Mouse (Mus musculus): Measurements from ENCODE around the gene Phyh.
"Not testable (repeated sequence)": the region's sequence is repeated elsewhere in the genome, so short reads cannot be mapped to it uniquely, and the experiment has no call there.

Gene Phyh

DNA sequence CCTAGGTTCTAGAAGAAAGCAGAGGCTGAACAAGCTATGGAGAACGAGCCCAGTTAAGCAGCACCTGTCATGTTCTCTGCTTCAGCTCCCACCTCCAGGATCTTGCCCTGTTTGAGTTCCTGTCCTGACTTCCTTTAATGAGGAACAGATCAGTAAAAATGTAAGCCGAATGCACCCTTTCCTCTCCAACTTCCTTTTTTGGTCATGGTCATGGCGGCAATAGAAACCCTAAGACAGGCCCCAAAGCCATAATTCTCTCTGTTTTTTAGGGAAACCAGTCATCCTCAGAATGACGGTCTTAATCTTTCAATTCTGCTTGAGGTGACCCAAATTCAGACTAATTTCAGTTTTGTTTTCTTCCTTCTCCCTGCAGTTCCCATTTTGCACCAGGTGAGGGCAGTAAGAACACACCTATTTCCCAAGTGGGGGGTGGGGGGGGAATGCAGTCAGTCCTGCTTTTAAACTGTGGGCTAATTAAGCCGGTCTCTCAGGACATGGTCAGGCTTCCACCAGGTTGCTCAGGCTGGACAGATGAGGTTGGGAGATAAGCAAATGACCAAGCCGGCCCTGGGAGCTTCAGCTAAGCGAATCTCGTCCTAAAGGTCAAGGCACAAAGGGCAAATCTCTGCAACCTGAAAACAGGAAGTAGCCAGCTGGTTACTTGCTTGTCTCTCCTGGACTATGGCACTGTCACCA, 1.3 kb upstream of the Phyh start:
- DNase-seq (ENCODE audit: inconsistent ontology term) = peak; percentile 85

- no peak for DNase-seq (ENCODE audit: inconsistent ontology term)
Measured at GRCm38 (mm10) chr2:4921019-4921418, 2.2 kb downstream of the Phyh start.

GRCm38 (mm10) chr2:4922476-4923164, 3.8 kb downstream of the Phyh start:
- DNase-seq (ENCODE audit: inconsistent ontology term) = peak; percentile 4

DNA sequence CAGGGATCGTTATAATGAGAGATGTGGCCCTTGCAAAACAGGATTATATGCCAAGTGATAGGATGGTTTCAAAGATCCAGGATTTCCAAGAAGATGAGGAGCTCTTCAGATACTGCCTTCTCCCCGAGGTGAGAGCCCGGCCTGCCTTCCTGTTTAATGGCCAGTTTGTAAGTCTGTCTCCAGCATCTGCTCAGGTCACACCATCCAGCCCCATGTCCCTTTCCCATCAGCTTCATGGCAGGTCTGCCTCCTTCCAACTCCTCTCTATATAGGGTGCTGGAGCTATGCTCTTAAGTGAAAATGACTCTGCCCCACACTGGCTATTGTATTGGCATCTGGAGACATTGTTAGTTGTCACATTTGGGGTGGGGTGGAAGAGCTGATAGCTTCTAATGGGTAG, 8.6 kb downstream of the Phyh start:
- no peak for DNase-seq (ENCODE audit: inconsistent ontology term)

DNA sequence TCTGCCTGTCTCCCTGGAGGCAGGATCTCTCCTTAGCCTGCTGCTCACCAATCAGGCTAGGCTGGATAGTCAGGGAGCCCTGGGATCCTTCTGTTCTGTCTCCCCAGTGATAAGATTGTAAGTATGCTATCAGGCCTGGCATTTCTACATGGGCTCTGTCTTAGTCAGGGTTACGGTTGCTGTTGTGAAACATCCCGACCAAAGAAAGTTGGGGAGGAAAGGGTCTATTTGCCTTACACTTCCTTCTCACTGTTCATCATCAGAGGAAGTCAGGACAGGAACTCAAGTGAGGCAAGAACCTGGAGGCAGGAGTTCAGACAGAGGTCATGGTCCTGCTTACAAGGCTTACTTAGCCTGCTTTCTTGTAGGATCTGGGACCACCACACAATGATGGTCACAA, 10.4 kb downstream of the Phyh start:
- no peak for DNase-seq (ENCODE audit: inconsistent ontology term)

DNA sequence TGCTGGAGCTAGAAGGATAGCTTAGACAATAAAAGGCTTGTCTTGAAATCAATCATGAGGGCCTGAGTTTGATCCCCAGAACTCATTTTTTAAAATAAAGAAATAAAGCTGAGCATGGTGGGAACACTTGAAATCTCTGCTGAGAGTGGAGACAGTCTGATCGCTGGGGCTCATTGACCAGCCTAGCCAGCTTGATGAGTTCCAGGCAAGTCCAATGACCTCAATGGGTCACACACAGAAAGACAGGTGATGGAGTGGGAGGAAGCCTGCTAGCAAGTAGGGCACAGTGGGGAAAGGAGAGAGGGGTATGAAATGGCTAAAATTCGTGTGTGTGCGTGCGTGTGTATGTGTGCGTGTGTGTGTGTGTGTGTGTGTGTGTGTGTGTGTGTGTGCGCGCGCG, 15.7 kb downstream of the Phyh start:
- DNase-seq (ENCODE audit: inconsistent ontology term) = no peak

DNA sequence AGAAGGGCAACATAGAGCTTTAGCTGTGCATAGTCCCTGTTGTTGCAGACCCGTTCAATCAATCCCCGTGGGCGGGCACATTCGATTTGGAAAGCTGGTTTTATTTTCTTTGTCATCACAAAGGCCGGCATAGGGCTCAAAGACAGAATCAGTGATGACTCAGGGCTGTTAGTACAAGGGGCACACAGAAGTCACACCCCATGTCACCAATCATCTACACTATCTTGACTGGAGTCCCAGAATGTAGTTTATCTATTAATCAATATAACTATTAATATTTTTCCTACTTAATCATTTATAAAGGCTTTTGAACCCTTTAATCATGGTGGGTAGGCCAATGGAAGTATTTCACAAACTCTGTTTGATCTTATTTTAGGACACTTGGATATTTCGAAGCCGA, 19.1 kb downstream of the Phyh start:
- no peak for DNase-seq (ENCODE audit: inconsistent ontology term)

DNA sequence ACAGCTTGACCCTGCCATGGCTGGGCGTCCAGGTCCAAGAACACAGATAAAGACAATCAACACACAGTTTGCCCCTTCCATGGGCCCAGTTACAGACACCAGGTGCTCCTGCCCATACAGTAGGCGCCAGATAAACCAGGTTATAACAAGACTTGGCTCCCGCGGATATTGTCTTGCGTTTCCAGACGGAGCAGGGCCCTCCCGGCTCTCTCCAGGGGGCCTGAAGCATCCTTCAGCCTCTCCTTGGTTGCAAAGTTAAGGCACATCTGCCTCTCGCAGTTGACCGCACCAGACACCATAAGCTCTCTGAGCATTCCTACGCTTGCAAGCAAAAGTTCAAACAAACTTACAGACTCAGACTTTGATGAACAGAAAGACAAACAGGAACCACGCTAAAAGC, 22.0 kb downstream of the Phyh start:
- no peak for DNase-seq (ENCODE audit: inconsistent ontology term)

DNA sequence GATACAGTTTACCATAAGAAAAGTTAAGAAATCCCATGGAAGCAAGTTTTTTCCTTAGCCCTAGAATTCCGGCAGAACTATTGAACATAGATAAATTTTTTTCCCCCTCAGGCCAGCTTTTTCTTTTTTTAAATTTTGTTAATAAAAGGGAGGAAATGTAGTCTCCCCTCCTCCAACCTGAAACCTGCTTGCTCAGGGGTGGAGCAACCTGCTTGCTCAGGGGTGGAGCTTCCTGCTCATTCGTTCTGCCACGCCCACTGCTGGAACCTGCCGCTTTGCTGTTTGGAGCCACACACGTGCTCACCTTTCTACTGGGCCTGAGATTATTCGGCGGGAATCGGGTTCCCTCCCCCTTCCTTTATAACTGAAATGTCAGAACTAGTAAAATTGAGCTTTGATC, 30.9 kb downstream of the Phyh start:
- not testable (repeated sequence) for DNase-seq (ENCODE audit: inconsistent ontology term)

DNA sequence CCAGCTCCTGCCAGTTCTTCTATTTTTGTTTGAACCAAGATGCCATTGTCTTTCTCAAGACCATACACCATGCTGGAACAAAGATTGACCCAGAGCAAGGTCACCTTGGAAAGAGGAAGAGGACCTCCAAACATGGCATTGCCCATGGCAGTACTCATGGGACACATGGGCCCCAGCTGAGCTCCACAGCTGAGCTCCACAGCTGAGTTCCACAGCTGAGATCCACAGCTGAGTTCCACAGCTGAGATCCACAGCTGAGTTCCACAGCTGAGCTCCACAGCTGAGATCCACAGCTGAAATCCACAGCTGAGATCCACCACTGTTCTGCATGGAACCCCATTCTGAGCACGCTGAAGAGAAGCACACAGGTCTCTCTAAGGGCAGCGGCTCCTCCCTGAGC, 32.2 kb downstream of the Phyh start:
- no peak for DNase-seq (ENCODE audit: inconsistent ontology term)

DNA sequence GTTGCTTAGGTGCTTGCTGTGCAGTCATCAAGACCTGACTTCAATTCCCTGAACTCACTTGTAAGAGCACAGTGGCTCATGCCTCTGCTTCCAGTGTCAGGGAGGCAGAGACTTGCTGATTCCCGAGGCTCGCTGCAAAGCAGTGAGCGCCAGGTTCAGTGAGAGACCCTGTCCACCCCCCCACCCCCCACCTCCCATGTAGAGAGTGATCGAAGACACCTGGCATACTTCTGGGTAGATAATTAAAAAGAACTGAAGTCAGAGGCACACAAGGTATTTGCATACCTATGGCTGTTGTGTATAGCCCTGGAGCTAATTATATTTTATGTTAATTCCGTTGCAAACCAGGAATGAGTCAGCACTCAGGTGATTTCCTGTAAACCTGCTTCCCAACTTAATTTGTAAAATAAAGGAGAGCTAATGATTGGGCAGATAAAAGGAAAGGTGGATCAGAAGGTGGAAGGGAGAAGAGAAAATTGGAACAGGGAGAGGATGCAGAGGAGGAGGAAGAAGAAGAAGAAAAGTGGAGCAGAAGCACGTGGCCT, 35.5 kb downstream of the Phyh start:
- DNase-seq (ENCODE audit: inconsistent ontology term) = no peak

- DNase-seq (ENCODE audit: inconsistent ontology term) = no peak
Measured at GRCm38 (mm10) chr2:4958039-4958438, 39.2 kb downstream of the Phyh start.

DNA sequence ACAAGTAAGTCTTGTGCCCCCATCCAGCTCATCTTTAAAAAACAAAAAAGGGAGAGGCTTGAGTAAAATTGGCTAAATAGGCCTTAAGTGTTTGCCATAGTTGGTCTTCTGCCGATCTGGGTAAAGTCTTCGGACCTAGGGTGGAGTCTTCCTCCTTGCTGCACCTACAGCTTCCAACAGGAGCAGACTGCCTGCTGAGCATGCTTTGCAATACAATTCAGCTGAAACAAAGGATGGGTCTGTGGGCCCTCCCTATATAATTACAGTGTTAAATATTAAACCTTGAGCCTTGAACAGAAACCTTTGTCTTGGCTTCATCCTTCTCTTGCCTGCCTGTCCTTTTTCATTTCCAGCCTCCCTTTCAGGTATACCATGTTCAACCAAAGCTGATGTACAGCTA, 49.0 kb downstream of the Phyh start:
- DNase-seq (ENCODE audit: inconsistent ontology term) = no peak

DNA sequence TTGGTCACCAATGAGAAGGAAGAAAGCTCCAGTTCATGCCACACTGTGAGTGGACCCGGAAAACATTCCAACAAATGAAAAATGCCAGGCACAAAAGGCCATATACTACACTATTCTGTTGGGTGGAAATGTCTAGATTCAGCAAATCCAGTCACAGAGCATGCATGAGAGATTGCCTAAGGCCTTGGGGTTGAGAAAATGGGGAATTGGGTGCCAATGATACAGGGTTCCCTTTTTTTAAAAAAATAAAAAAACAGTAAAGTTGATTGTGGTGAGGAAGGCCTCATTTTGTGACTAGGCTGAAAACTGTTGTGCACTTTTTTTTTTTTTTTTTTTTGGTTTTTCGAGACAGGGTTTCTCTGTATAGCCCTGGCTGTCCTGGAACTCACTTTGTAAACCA, 50.3 kb downstream of the Phyh start:
- DNase-seq (ENCODE audit: inconsistent ontology term) = no peak

DNA sequence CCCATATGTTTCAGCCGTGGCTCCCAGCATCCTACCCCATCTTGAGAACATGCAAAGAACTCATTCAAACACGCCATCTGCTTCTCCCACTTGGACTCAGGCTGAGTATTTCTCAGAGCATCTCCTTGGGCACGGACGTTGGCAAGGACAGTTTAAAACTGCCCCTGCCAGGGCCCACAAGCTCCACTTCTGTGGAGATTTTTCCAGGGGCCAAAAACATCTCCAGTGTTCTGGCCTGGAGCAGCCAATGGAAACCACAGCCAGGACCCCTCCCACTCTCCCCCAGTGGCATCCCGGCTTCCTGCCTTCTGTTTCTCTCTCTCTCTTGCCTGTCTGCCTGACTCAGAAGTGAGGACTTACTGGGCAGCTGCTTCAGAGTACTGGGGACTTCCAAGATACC, 57.0 kb downstream of the Phyh start, which contains the start of gene Ucma:
Ucma (plus strand) TSS at position 316 of the 400 bp plus-strand sequence.
- DNase-seq (ENCODE audit: inconsistent ontology term) = peak; percentile 35

- DNase-seq (ENCODE audit: inconsistent ontology term) = peak; percentile 18
Measured at GRCm38 (mm10) chr2:4978091-4978490, 59.3 kb downstream of the Phyh start.

- no peak for DNase-seq (ENCODE audit: inconsistent ontology term)
Measured at GRCm38 (mm10) chr2:4983987-4984386, 65.2 kb downstream of the Phyh start.

DNA sequence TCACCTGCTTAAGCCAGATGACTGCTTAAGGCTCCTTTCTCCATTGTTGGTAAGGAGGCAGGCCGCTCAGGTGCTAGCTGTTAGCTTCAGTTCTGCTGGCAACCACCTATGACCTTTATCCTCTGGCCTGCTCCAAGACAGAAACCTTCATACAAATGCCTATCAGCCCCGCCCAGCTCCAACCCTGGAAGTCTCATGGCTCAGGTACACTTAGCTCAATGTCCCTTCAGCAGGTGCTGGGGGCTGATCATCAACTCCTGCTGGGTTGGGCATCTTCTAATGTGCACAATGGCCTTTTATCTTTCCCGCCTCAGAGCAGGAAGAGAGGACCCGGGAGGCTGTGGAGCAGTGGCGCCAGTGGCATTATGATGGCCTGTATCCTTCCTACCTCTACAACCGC, 66.2 kb downstream of the Phyh start:
- no peak for DNase-seq (ENCODE audit: inconsistent ontology term)

DNA sequence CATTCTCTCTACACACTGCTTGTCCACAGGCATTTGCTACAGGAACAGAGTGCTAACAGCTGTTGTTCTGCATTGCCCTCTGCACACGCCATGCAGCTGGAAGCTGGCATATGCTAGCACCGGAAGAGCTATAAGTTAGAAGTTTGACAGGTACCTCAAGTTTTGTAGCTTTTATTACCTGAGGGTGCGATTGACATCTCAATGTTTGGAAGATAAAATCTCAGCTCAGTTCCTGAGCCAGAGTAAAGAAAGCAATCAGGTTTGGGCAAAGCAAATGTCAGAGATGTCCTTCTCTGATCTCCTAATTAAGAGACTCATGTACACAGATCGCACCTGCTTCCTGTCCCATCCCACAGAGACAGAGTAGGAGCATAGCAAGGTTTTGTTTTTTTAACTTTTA, 68.0 kb downstream of the Phyh start:
- no peak for DNase-seq (ENCODE audit: inconsistent ontology term)

DNA sequence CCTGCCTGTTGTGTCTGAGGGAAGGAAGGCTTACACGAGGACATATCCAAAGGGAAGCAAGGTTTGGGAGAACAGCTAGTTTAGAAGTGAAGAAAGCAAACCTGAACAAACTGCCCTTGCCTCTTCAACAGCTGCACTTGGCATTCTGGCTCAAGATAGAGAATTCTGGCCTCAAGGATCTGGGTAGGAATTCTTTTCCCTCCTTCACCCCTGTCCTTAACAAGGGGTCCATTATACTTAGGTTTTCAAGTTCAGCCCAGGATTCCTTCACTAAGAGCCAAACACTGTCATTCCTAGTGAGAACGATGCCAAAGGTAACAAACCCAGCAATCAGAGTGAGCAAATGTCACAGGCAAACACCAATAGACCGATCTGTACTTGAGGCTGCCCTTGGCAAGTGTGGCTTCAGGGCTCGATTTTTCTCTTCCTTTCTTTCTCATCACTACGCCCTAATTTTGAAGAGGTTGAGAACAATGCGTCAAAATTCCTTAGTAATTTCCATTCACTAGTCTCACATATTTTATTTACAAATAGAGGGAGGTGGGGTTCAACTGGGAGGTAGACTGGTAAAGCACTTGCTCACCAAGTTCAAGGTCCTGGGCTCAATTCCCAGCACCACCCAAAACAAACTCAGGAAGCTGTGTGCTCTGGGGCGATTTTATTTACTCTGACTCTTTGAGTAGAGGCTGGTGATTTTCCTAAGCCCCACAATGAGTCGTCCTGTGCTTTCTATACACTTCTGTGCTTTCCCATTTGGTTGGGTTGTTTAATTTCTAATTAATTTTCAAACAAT, 68.8 kb downstream of the Phyh start:
- DNase-seq (ENCODE audit: inconsistent ontology term) = peak; percentile 20

Data from Muller cell, postnatal 12 days (primary cell).